In genomic region chr5:53018316-53018715, GRCm38 (mm10) we compare ENCODE assay signal across 29 mouse cellular contexts. TPM values are rescaled to one million over a fixed set of nuclear protein-coding genes. Genes with fewer than 3 reads are reported as not detected.
"Had no signal": no experiment of that assay in that cellular context is flagged by ENCODE, and none has a peak within 500 bp of the region (broad histone marks: within the 10 kb centered on the region; RNA-seq: fewer than 3 reads in every experiment).

No protein-coding gene starts in this region.

- DNase-seq: forebrain, postnatal 0 days; gastrocnemius, postnatal 14 days; gastrocnemius, postnatal 36 days; heart, adult 11 months; heart, adult 2 months; heart, postnatal 10 days; heart, postnatal 4 days; kidney, adult 11 months; kidney, adult 2 months; kidney, adult 9 months; kidney, postnatal 14 days; kidney, postnatal 36 days; layer of hippocampus, adult 9-11 months; layer of hippocampus, postnatal 36 days; left cerebral cortex, postnatal 4 days had no signal

- H3K4me2 ChIP-seq: heart, embryonic 12.5 days; hindbrain, embryonic 12.5 days; hindbrain, embryonic 14.5 days; kidney, embryonic 15.5 days; limb, embryonic 13.5 days; limb, embryonic 15.5 days; liver, embryonic 12.5 days had no signal

- H3K27ac ChIP-seq: heart, adult 2 months; hindbrain, embryonic 10.5 days; hindbrain, embryonic 12.5 days; hindbrain, embryonic 14.5 days; kidney, embryonic 15.5 days; kidney, postnatal 0 days; limb, embryonic 13.5 days; limb, embryonic 15.5 days; liver, embryonic 12.5 days; liver, embryonic 14.5 days had no signal

- H3K36me3 ChIP-seq: heart, embryonic 12.5 days; hindbrain, embryonic 10.5 days; hindbrain, embryonic 12.5 days; kidney, embryonic 15.5 days; limb, embryonic 13.5 days; limb, embryonic 15.5 days; liver, embryonic 12.5 days had no signal

- H3K4me3 ChIP-seq: heart, adult 2 months; heart, embryonic 12.5 days; hindbrain, embryonic 10.5 days; hindbrain, embryonic 12.5 days; kidney, embryonic 15.5 days; limb, embryonic 13.5 days; limb, embryonic 15.5 days; liver, embryonic 12.5 days had no signal

- H3K9me3 ChIP-seq: heart, embryonic 12.5 days; hindbrain, embryonic 10.5 days; hindbrain, embryonic 12.5 days; kidney, embryonic 15.5 days; limb, embryonic 13.5 days; limb, embryonic 15.5 days; liver, embryonic 12.5 days had no signal

- ATAC-seq: forebrain, postnatal 0 days; hindbrain, embryonic 16.5 days; inflammation-experienced regulatory T-cells, adult 6 months; liver, embryonic 12.5 days had no signal

- H3K4me1 ChIP-seq: heart, embryonic 12.5 days; hindbrain, embryonic 10.5 days; limb, embryonic 13.5 days; limb, embryonic 15.5 days; liver, embryonic 12.5 days had no signal

- H3K9ac ChIP-seq: forebrain, postnatal 0 days; heart, embryonic 12.5 days; hindbrain, embryonic 12.5 days; hindbrain, embryonic 14.5 days; kidney, embryonic 15.5 days; limb, embryonic 13.5 days; limb, embryonic 15.5 days; liver, embryonic 12.5 days; liver, embryonic 14.5 days had no signal

- H3K27me3 ChIP-seq: heart, embryonic 12.5 days; hindbrain, embryonic 12.5 days; limb, embryonic 13.5 days; limb, embryonic 15.5 days; liver, embryonic 12.5 days had no signal

RNA-seq across cellular contexts. Expression of gene Slc34a2, which starts 19.6 kb away (rescaled TPM):
- polyA plus RNA-seq: forebrain, postnatal 0 days; heart, embryonic 12.5 days; heart, embryonic 14.5 days; hindbrain, embryonic 10.5 days; inflammation-experienced regulatory T-cells, adult 6 months; limb, embryonic 11.5 days; limb, embryonic 13.5 days; liver, embryonic 12.5 days had no signal
